Mouse (Mus musculus) liver, postnatal 0 days (tissue): ENCODE measurements around the gene Rxfp4.

Experiments used
- CTCF ChIP-seq: sonication (generic); IDR thresholded peaks from 2 replicates; pipeline ENCODE4 v1.5.1; 2016; ENCODE audit warnings: antibody characterized with exemption, low read depth
- EP300 ChIP-seq: IDR thresholded peaks from 2 replicates; pipeline ENCODE4 v1.6.1; 2016; ENCODE audit warnings: antibody characterized with exemption, low read depth, mild to moderate bottlenecking

DNA sequence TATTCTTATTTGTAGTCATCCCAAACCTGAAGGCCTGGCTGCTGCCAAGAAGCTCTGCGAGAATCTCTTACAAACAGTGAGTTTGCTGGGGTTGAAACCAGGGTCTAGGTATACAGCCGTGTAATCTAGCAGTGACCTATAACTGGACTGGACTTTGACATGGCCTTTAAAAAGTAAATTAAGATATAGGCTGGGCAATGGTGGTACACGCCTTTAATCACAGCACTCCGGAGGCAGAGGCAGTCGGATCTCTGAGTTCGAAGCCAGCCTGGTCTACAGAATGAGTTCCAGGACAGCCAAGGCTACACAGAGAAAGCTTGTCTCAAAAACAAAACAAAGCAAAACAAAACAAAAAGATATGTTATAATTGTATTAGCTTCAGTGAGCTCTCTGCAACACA, 45.9 kb upstream of the Rxfp4 start:
- TF ChIP-seq CTCF (no peak), EP300 (no peak)
